Mouse (Mus musculus) heart, adult 8-10 months (tissue): ENCODE measurements around the gene Tmod1. TPM values are rescaled to one million over a fixed set of nuclear protein-coding genes. Genes with fewer than 3 reads are reported as not detected.

ENCODE experiments used
- DNase-seq: peaks from one replicate; pipeline ENCODE4 v3.0.0; 2022; ENCODE audit warnings: low spot score
- total RNA-seq, 4 experiments: library from RNA; stranded (reverse); gene quantifications; 2 replicates each; pipeline ENCODE4 v1.2.4; 2022

Gene Tmod1
- total RNA-seq, 4 experiments from 2014 or later: 233 to 302 (median 283) TPM

GRCm38 (mm10) chr4:46130221-46130620 is 91.5 kb downstream of the Tmod1 start:
- DNase-seq: no peak

DNA sequence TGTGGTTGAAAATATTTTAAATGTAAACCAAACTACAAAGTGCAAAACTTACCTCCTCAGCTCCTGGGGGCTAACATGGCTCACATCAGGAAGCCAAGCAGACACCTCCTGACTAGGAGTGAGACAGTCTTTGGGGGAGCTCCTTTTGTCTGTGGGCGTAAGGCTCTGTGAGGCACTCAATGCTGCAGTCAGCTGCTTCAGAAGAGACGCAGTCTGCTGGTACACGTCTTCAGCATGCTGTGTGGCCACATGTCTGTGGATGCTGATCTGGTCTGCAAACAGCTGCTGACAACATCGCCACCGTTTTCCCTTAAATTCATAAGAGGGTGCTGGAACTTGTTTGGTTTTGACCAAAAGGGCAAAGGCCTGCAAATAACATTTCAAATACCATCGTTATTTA is 93.1 kb downstream of the Tmod1 start:
- no peak for DNase-seq

DNA sequence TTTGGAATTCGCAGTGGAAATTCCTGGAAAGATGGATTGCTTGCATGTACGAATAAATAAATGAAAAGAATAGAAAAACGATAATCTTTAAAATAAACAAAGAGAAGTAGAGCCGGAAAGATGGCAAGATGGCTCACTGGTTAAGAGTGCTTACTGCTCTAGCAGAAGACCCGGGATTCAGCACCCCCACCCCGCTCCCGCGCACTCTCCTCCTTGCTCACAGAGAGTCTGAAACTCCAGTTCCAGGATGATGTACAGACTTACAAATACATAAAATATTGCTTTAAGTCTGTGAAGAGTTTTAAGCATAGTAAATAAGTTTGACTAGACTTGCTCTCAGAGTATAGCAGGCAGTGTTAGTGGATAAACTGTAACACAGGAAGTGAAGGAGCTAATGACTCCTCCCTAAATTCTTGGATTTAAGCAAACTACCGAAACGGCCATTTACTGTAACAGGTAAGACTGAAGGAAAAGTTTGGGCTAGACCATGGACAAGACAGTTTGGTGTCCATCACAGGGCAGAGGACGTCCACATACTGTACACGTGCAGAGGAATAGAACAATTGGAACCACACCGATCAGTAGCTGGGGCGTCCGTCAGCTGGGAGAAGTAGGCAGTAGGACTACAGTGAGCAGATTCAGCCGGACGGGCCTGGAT is 99.0 kb downstream of the Tmod1 start:
- no peak for DNase-seq

DNA sequence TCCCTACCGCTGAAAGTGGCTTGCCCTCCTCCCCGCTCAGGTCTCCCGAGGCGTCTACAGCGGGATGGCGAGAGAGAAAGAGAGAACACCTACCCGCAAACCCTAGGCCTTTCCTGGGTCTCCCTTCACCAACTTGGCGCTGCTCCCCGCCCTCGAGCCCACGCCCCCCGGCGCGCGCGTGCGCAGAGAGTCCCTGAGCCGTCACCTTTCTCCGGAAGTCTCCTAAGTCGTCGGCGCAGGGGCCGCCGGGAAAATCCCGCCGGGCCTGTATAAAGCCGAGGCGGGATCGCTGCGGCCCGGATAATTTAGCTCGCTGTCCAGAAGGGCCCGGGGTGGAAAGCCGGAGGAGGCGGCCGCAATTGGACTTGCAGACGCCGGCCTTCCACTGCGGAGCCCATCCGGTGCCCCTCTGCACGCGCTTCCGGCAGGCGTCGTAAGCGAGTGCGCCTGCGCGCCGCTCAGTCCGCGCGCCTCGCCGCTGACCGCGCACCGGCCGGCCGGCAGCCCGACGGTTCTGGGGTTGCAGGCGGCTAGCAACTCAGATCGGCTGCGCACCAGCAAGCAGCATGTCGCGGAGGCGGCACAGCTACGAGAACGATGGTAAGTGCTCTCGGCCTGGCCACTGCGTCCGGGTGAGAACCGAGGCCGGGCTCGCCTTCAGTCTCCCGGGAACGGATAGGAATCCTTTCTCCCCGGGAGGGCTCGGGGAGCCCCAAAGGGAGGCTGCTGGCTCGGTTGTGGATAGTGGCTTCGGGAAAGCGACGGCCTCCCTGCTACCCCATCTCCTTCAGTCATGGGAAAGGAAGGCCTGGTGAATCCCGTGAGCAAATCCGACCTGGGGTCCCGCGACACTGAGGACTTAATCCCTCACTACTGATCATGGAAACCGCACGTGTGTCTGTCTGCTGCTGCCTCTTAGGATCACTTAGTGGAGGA is 99.8 kb downstream of the Tmod1 start, which contains the start of the genes Ncbp1 and Tstd2:
Gene Ncbp1, plus strand, starts transcription at position 327 of the 936 bp plus-strand sequence.
Gene Tstd2, minus strand, starts transcription at position 408 of the 936 bp plus-strand sequence.
- DNase-seq: peak; percentile 92

- no peak for DNase-seq
Measured at GRCm38 (mm10) chr4:46144323-46144722, 105.6 kb downstream of the Tmod1 start.

GRCm38 (mm10) chr4:46146881-46147280 is 108.1 kb downstream of the Tmod1 start:
- DNase-seq: no peak

GRCm38 (mm10) chr4:46151903-46152544 is 113.3 kb downstream of the Tmod1 start:
- no peak for DNase-seq

GRCm38 (mm10) chr4:46164027-46164426 is 125.3 kb downstream of the Tmod1 start:
- DNase-seq: no peak

Other genes with a start within 250 kb of the Tmod1 start
- gene Aldh1b1, start 239.9 kb upstream of the Tmod1 start, total RNA-seq: 10 to 100 TPM in 3 of 4 experiments, 1 to 10 TPM in 1; 9.3 to 14.5 (median 12.4) TPM
- under 1 TPM; 0.14 to 0.57 (median 0.39) TPM for gene Igfbpl1, start 212.0 kb upstream of the Tmod1 start, total RNA-seq
- gene Stra6l, start 190.3 kb upstream of the Tmod1 start, total RNA-seq: not detected
- under 1 TPM in 1 of 4 experiments, not detected in 3; 0.09 TPM for gene Ccdc180, start 148.6 kb upstream of the Tmod1 start, total RNA-seq
- gene Tdrd7, start 73.6 kb upstream of the Tmod1 start, total RNA-seq: 10 to 100 TPM in 3 of 4 experiments, 1 to 10 TPM in 1; 9.2 to 12.1 (median 10.1) TPM
- 10 to 100 TPM; 18.0 to 19.6 (median 19.1) TPM for gene Ncbp1, start 99.7 kb downstream of the Tmod1 start, total RNA-seq
- gene Tstd2, start 99.8 kb downstream of the Tmod1 start, total RNA-seq: 10 to 100 TPM; 12.9 to 19.4 (median 14.8) TPM
- 1 to 10 TPM; 6.1 to 9.6 (median 6.8) TPM for gene Xpa, start 157.4 kb downstream of the Tmod1 start, total RNA-seq